Mouse (Mus musculus) CH12.LX (cell line): Measurements from ENCODE around the gene Dcaf10. TPM values are rescaled to one million over a fixed set of nuclear protein-coding genes. Genes with fewer than 3 reads are reported as not detected.

Experiments
- DNase-seq: peaks from one replicate; pipeline ENCODE4 v3.0.0-alpha.2; 2013; ENCODE audit errors: extremely low read depth
- H3K27ac ChIP-seq: 2 replicates; pipeline ENCODE4 v1.5.1; 2012; ENCODE audit warnings: low read depth, mild to moderate bottlenecking, control low read depth, moderate library complexity; ENCODE audit not compliant: insufficient read depth
- H3K27me3 ChIP-seq: replicated peaks from 2 replicates; pipeline ENCODE3; 2012; ENCODE audit warnings: inconsistent platforms
- H3K36me3 ChIP-seq, 2 experiments: replicated peaks in 1 of 2; 2 replicates each; pipeline versions ENCODE3 to v1.6.1; 2012; ENCODE audit warnings: inconsistent platforms in 1 of 2, low read length in 1 of 2, mild to moderate bottlenecking in 1 of 2, mixed read lengths in 1 of 2, moderate library complexity in 1 of 2; ENCODE audit not compliant: control insufficient read depth in 1 of 2, insufficient read depth in 1 of 2
- H3K4me1 ChIP-seq, 2 experiments: 2 replicates each; pipeline ENCODE4 v1.6.1; 2012; ENCODE audit warnings: inconsistent platforms in 1 of 2, moderate library complexity in 1 of 2; ENCODE audit not compliant: insufficient read depth in 2 of 2, control insufficient read depth in 1 of 2
- H3K4me2 ChIP-seq: 2 replicates; pipeline ENCODE4 v1.6.1; 2012; ENCODE audit warnings: low read depth, mild to moderate bottlenecking, control low read depth; ENCODE audit not compliant: poor library complexity, insufficient read depth, severe bottlenecking
- H3K4me3 ChIP-seq, 3 experiments: fragments of 150-350 bp in 1 of 3; sonication (generic) in 1 of 3; replicated peaks in 1 of 3; 2 replicates each; pipeline versions ENCODE3 to v1.5.1; 2011 to 2012; ENCODE audit warnings: low read depth in 2 of 3, low read length in 2 of 3, mild to moderate bottlenecking in 2 of 3, moderate library complexity in 2 of 3, control low read depth in 1 of 3, improper control_type of control experiment in 1 of 3, inconsistent platforms in 1 of 3, mixed read lengths in 1 of 3; ENCODE audit not compliant: poor library complexity in 1 of 3
- H3K79me2 ChIP-seq: replicated peaks from 2 replicates; pipeline ENCODE4 v1.6.1; 2012; ENCODE audit warnings: mild to moderate bottlenecking, moderate library complexity; ENCODE audit not compliant: control insufficient read depth, poor library complexity, insufficient read depth, severe bottlenecking; ENCODE audit errors: extremely low read depth
- H3K9ac ChIP-seq: 2 replicates; pipeline ENCODE4 v1.6.1; 2012; ENCODE audit warnings: low read depth, mild to moderate bottlenecking, control low read depth, moderate library complexity; ENCODE audit not compliant: insufficient read depth
- H3K9me3 ChIP-seq: replicated peaks from 2 replicates; pipeline ENCODE3; 2012; ENCODE audit warnings: low read length, inconsistent platforms, mixed read lengths
- CHD1 ChIP-seq: IDR thresholded peaks from 2 replicates; pipeline ENCODE4 v1.6.1; 2012; ENCODE audit warnings: low read depth, low read length, improper control_type of control experiment, inconsistent platforms
- CHD2 ChIP-seq: IDR thresholded peaks from 2 replicates; pipeline ENCODE4 v1.6.1; 2011; ENCODE audit warnings: low read length, improper control_type of control experiment
- E2F4 ChIP-seq: IDR thresholded peaks from 2 replicates; pipeline ENCODE4 v1.6.1; 2011; ENCODE audit warnings: low read depth, low read length, improper control_type of control experiment; ENCODE audit not compliant: insufficient replicate concordance
- ELF1 ChIP-seq: IDR thresholded peaks from 2 replicates; pipeline ENCODE4 v1.6.1; 2014; ENCODE audit warnings: low read depth, mild to moderate bottlenecking, inconsistent platforms, low read length, improper control_type of control experiment
- EP300 ChIP-seq: IDR thresholded peaks from 2 replicates; pipeline ENCODE4 v1.6.1; 2011; ENCODE audit warnings: low read length, improper control_type of control experiment
- ETS1 ChIP-seq: conservative IDR thresholded peaks from 2 replicates; pipeline ENCODE4 v1.6.1; 2012; ENCODE audit warnings: low read depth, mild to moderate bottlenecking, inconsistent platforms, low read length, improper control_type of control experiment, moderate library complexity
- GABPA ChIP-seq: IDR thresholded peaks from 2 replicates; pipeline ENCODE4 v1.6.1; 2012; ENCODE audit warnings: low read depth, low read length, improper control_type of control experiment, inconsistent platforms; ENCODE audit not compliant: insufficient replicate concordance
- HCFC1 ChIP-seq: IDR thresholded peaks from 2 replicates; pipeline ENCODE4 v1.6.1; 2012; ENCODE audit warnings: low read depth, mild to moderate bottlenecking, inconsistent platforms, low read length, improper control_type of control experiment
- IRF4 ChIP-seq: IDR thresholded peaks from 2 replicates; pipeline ENCODE4 v1.6.1; 2014; ENCODE audit warnings: low read depth, mild to moderate bottlenecking, inconsistent platforms, low read length, improper control_type of control experiment
- JUN ChIP-seq: IDR thresholded peaks from 2 replicates; pipeline ENCODE4 v1.6.1; 2011; ENCODE audit warnings: low read depth, mild to moderate bottlenecking, low read length, improper control_type of control experiment, moderate library complexity; ENCODE audit not compliant: insufficient read depth
- KAT2A ChIP-seq: IDR thresholded peaks from 2 replicates; pipeline ENCODE4 v1.6.1; 2012; ENCODE audit warnings: low read length, improper control_type of control experiment, inconsistent platforms; ENCODE audit not compliant: insufficient replicate concordance
- MAFK ChIP-seq: IDR thresholded peaks from 2 replicates; pipeline ENCODE4 v1.6.1; 2011; ENCODE audit warnings: low read length, improper control_type of control experiment; ENCODE audit not compliant: insufficient replicate concordance
- MAX ChIP-seq: IDR thresholded peaks from 2 replicates; pipeline ENCODE4 v1.6.1; 2011; ENCODE audit warnings: low read length, improper control_type of control experiment
- MAZ ChIP-seq: IDR thresholded peaks from 2 replicates; pipeline ENCODE4 v1.6.1; 2012; ENCODE audit warnings: low read depth, mild to moderate bottlenecking, inconsistent platforms, low read length, improper control_type of control experiment, moderate library complexity
- MEF2A ChIP-seq: IDR thresholded peaks from 2 replicates; pipeline ENCODE4 v1.6.1; 2014; ENCODE audit warnings: low read depth, mild to moderate bottlenecking, inconsistent platforms, low read length, improper control_type of control experiment, borderline replicate concordance
- MXI1 ChIP-seq: IDR thresholded peaks from 2 replicates; pipeline ENCODE4 v1.6.1; 2011; ENCODE audit warnings: mild to moderate bottlenecking, low read depth, low read length, improper control_type of control experiment
- NELFE ChIP-seq: IDR thresholded peaks from 2 replicates; pipeline ENCODE4 v1.6.1; 2011; ENCODE audit warnings: low read depth, low read length, improper control_type of control experiment
- PAX5 ChIP-seq: IDR thresholded peaks from 2 replicates; pipeline ENCODE4 v1.6.1; 2012; ENCODE audit warnings: low read length, inconsistent platforms, mixed read lengths
- POLR2A ChIP-seq: IDR thresholded peaks from 2 replicates; pipeline ENCODE4 v1.6.1; 2011; ENCODE audit warnings: low read depth, mild to moderate bottlenecking, improper control_type of control experiment, low read length
- RAD21 ChIP-seq: IDR thresholded peaks from 2 replicates; pipeline ENCODE4 v1.6.1; 2011; ENCODE audit warnings: low read depth, mild to moderate bottlenecking, low read length, improper control_type of control experiment, moderate library complexity
- RCOR1 ChIP-seq: conservative IDR thresholded peaks from 2 replicates; pipeline ENCODE4 v1.6.1; 2012; ENCODE audit warnings: low read depth, mild to moderate bottlenecking, inconsistent platforms, low read length, improper control_type of control experiment
- SIN3A ChIP-seq: IDR thresholded peaks from 2 replicates; pipeline ENCODE4 v1.6.1; 2012; ENCODE audit warnings: low read length, improper control_type of control experiment, inconsistent platforms
- SMC3 ChIP-seq: IDR thresholded peaks from 2 replicates; pipeline ENCODE4 v1.6.1; 2011; ENCODE audit warnings: low read depth, low read length, improper control_type of control experiment
- TBP ChIP-seq: conservative IDR thresholded peaks from 2 replicates; pipeline ENCODE4 v1.6.1; 2011; ENCODE audit warnings: low read depth, low read length, improper control_type of control experiment
- TCF12 ChIP-seq: IDR thresholded peaks from 2 replicates; pipeline ENCODE4 v1.6.1; 2014; ENCODE audit warnings: low read depth, mild to moderate bottlenecking, inconsistent platforms, low read length, improper control_type of control experiment
- ZKSCAN1 ChIP-seq: IDR thresholded peaks from 2 replicates; pipeline ENCODE4 v1.6.1; 2012; ENCODE audit warnings: low read depth, inconsistent platforms, low read length, improper control_type of control experiment, borderline replicate concordance
- ZMIZ1 ChIP-seq: IDR thresholded peaks from 2 replicates; pipeline ENCODE4 v1.6.1; 2012; ENCODE audit warnings: low read depth, mild to moderate bottlenecking, inconsistent platforms, low read length, improper control_type of control experiment
- ZNF384 ChIP-seq: IDR thresholded peaks from 2 replicates; pipeline ENCODE4 v1.6.1; 2012; ENCODE audit warnings: low read depth, low read length, improper control_type of control experiment, inconsistent platforms
- dilution Hi-C: fragments of 300-500 bp; cut with MboI; formaldehyde crosslinking; loops from 2 replicates; pipeline ENCODE4 v1.14.3; 2020; ENCODE audit warnings: low sequenced_read_pairs; ENCODE audit not compliant: extremely low pct_unique_long_range_greater_than_20kb, extremely low pct_ligation_motif_present
- in situ Hi-C: fragments of 300-500 bp; cut with MboI; formaldehyde crosslinking; loops from 3 replicates; pipeline ENCODE4 v1.14.3; 2019; ENCODE audit warnings: low sequenced_read_pairs, low pct_ligation_motif_present, low pct_unique_long_range_greater_than_20kb, mixed read lengths
- polyA plus RNA-seq: library from polyadenylated mRNA; unstranded; fragments of >175 nt; gene quantifications from 2 replicates; pipeline ENCODE4 v1.2.1, GENCODE M21; 2012; ENCODE audit warnings: low read depth; ENCODE audit not compliant: insufficient read length
- total RNA-seq, 2 experiments: library from RNA; depleted of rRNA; stranded (reverse); fragments of 300-350 nt in 1 of 2; fragments of >200 nt in 1 of 2; gene quantifications; 2 replicates each; pipeline ENCODE4 v1.2.3; 2012 to 2014

Dcaf10 gene
- total and polyA plus RNA-seq, 3 experiments, result 6.8 to 11.6 (median 11.1) TPM

DNA sequence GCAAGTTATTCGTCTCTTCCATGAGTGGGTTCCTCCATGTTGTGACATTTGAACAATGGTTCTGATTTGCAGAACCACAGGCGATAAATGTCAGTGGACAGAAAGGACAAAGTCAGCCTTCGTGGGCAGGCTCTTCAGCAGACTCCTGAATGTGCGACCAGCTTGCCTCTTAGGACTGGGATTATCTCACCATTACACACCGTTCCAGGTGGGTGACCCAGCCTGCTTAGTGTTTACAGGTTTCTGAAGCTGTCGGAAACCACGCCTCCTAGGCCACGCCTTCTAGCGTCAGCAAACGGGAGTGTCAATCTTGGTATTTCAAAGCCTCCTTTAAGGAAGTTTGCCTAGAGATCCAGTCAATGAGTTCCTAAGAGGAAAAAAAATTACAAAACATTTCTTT, 67.4 kb downstream of the Dcaf10 start:
- in situ Hi-C loops (loop anchor here (10.0 kb wide), 1 partner anchor 304 kb away; the partner anchor contains the start of gene Tomm5), dilution Hi-C loops (no loop called here)

DNA sequence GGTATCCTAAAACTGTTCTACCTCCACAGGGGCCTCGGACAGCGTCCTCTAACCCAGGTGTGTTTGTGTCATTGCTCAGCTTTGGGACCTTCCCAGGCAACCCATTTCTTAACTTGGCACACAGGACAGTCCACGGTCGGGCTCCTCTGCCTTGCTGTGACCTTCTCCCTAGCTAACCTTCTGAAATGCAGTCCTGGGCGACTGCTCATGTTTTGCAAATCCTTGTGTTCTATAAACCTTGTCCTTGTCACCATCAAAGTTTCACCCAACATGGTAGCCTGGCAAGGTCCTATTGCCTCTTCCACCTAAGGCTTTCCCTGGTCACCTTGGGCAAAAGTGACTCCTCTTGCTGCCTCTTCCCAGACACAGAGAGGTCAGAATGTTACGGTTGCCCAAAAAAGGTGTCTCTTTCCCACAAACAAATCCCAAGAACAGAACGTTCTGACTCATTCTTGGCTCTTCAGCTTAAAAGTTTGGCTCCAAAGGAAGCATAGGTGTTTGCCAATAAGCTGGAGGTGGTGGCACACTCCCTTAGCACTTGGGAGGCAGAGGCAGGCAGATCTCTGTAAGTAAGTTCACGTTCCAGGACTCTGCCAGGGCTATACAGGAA, 69.4 kb downstream of the Dcaf10 start:
- Histone ChIP-seq H3K9me3 (no peaks in the 10 kb centered on the region), H3K36me3 (peaks cover 0 to 2% of the 10 kb centered on the region in 2 experiments), H3K9ac (no peak overlapping the region), H3K27me3 (no peaks in the 10 kb centered on the region), H3K4me3 (no peak overlapping the region), H3K4me2 (no peak overlapping the region), H3K79me2 (peaks cover 15% of the 10 kb centered on the region), H3K27ac (no peak overlapping the region), H3K4me1 (peaks cover 3 to 21% of the 10 kb centered on the region in 2 experiments; a peak in 3 of 4 replicates)
- in situ Hi-C loops, result loop anchor here (10.0 kb wide), 2 partner anchors 204 to 354 kb away; no protein-coding TSS in a partner anchor
- no peak for TF ChIP-seq ETS1
- no peak for TF ChIP-seq POLR2A
- no peak for TF ChIP-seq PAX5
- no peak for TF ChIP-seq JUN
- no peak for TF ChIP-seq ZMIZ1
- no peak for TF ChIP-seq MAX
- no peak for TF ChIP-seq NELFE
- TF ChIP-seq CHD2, result no peak
- TF ChIP-seq SMC3, result no peak
- no peak for TF ChIP-seq MEF2A
- no peak for TF ChIP-seq IRF4
- no peak for TF ChIP-seq E2F4
- TF ChIP-seq ZKSCAN1, result no peak
- TF ChIP-seq ELF1, result no peak
- no peak for TF ChIP-seq GABPA
- no peak for TF ChIP-seq TCF12
- DNase-seq, result no peak
- dilution Hi-C loops, result no loop called here

More for the DNA sequence above, 67.4 kb downstream of the Dcaf10 start:
- Histone ChIP-seq H3K4me1 (peaks cover 4 to 34% of the 10 kb centered on the region in 2 experiments; a peak in 3 of 4 replicates), H3K9ac (peak overlapping the region; percentile 99), H3K36me3 (peaks cover under 1 to 11% of the 10 kb centered on the region in 2 experiments), H3K9me3 (no peaks in the 10 kb centered on the region), H3K79me2 (peaks cover 27% of the 10 kb centered on the region), H3K4me3 (peak overlapping the region; percentile 58 to 95 (median 93)), H3K4me2 (peak overlapping the region; percentile 94), H3K27me3 (no peaks in the 10 kb centered on the region), H3K27ac (peak overlapping the region; percentile 84)
- DNase-seq, result peak; percentile 93
- no peak for TF ChIP-seq GABPA
- peak; percentile 40; the same call in 1 of the 2 replicates for TF ChIP-seq MXI1
- no peak for TF ChIP-seq MEF2A
- no peak for TF ChIP-seq CHD2
- TF ChIP-seq MAFK, result no peak
- peak; percentile 14; the same call in 1 of the 2 replicates for TF ChIP-seq POLR2A
- no peak for TF ChIP-seq IRF4
- TF ChIP-seq PAX5, result no peak
- no peak for TF ChIP-seq ZKSCAN1
- no peak for TF ChIP-seq CHD1
- TF ChIP-seq MAZ, result no peak
- no peak for TF ChIP-seq HCFC1
- no peak for TF ChIP-seq ZNF384
- no peak for TF ChIP-seq RCOR1
- no peak for TF ChIP-seq KAT2A
- peak; percentile 61; the same call in 1 of the 2 replicates for TF ChIP-seq ELF1
- TF ChIP-seq TBP, result 0 out of 2 replicates have a peak, but pooled peaks have one; percentile 41
- peak; percentile 25; the same call in 1 of the 2 replicates for TF ChIP-seq EP300
- TF ChIP-seq NELFE, result no peak
- no peak for TF ChIP-seq RAD21
- peak; percentile 87 for TF ChIP-seq SIN3A
- TF ChIP-seq ZMIZ1, result no peak
